Mouse (Mus musculus) cerebellum, adult (tissue): ENCODE results near the gene Abl2.

Experiments
- ATAC-seq: cut with Nextera tagmentation; 2 replicates; pipeline ENCODE4 v1.9.2; 2017; ENCODE audit warnings: mild to moderate bottlenecking, moderate library complexity, mixed read lengths; ENCODE audit not compliant: insufficient number of reproducible peaks, low FRiP score, low TSS enrichment

Gene Abl2

DNA sequence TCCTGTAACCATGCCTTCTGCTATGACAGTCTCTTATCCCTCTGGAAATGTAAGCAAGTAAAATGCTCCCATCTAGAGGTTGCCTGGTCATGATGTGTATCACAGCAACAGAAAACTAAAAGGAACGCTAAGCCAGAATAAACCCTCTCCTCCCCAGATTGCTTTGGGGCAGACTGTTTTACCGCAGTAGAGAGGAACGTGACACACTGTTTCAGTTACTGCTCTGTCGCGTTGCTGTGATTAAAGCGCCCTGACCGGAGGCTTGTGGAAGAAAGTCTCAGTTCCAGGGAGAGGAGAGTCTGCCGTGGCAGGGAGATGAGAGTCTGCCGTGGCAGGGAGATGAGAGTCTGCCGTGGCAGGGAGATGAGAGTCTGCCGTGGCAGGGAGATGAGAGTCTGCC, 22.6 kb downstream of the Abl2 start:
- peak; percentile 41; the same call in 1 of the 2 replicates for ATAC-seq

DNA sequence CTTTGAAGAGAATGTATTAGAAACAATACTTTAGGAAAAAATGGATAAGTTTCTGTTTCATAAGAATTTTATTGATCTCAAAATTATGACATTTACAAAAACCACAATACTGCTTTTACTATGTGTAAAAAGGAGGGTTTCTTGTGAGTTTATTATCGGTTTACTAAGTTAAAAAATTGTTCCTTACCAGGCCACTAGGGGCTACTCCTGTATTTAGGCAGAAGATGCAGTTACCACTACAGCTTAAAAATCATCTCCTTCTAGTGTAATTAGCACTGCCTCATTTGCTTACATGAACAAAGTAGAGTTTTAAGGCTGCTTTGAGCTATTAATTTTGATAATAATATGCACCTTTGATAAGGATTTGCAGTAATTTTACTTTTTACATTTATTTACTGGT, 25.6 kb downstream of the Abl2 start:
- no peak for ATAC-seq

- no peak for ATAC-seq
Observed at GRCm38 (mm10) chr1:156585512-156585911, 26.9 kb downstream of the Abl2 start.

- no peak for ATAC-seq
Observed at GRCm38 (mm10) chr1:156589811-156590305, 31.3 kb downstream of the Abl2 start.

DNA sequence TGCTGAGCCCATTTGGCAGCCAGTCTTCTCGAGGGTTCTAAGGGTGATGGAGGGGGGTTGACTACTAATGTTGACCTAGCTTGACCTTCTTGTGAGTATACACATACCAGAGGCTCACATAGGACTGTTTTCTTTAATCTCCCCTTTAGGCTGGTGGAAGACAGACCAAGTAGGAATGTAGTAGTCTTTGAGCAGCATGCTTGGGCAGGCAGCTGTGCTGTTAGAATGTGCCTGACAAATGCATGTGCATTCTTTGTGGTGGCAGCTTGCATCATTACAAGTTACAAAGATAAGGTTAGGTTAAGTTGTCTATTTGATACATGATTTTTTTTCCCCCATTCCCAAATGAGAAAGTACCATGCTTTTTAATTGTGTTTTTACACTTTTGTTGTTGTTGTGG, 31.8 kb downstream of the Abl2 start:
- ATAC-seq: no peak

GRCm38 (mm10) chr1:156593267-156593666, 34.7 kb downstream of the Abl2 start:
- no peak for ATAC-seq

DNA sequence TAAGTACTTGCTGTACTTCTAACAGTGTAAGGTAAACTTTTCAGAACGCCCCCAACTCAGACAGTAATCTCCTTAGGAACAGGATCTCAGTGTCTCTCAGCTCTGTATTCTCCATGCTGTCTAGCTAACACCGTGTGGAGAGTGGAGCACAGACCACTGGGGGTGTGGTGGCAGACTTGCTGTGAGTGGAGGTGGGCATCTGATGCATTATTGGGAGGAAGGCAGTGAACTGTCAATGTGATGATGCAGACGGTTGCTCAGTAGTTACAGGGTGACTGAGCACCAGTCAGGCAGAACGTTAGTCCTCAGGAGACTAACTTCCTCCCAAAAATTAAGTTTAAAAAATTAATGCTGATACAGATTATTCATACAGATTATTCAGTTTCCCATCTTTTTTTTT, 38.5 kb downstream of the Abl2 start:
- ATAC-seq: no peak

GRCm38 (mm10) chr1:156602545-156602944, 44.0 kb downstream of the Abl2 start:
- ATAC-seq: no peak

- ATAC-seq: peak; percentile 85
Observed at GRCm38 (mm10) chr1:156605094-156605866, 46.7 kb downstream of the Abl2 start.

DNA sequence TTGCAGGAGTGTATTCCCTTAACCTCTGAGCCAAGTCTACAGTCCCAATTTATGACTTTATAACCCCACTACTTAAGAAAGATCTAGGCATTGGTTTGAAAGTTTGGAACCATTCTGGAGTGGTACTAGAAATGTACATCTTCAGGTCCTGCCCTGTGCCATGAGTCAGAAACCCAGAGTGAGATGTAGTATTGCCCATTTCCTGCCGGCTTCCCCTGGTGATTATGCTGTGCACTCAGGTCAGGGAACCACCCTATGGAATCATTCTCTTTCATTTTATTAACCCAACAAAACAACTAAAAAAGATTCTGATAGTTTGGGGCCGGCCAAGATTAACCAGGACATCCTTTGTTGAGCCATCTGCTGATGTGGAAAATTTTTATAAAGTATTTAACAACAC, 47.4 kb downstream of the Abl2 start:
- ATAC-seq: no peak

GRCm38 (mm10) chr1:156608496-156608895, 49.9 kb downstream of the Abl2 start:
- no peak for ATAC-seq

DNA sequence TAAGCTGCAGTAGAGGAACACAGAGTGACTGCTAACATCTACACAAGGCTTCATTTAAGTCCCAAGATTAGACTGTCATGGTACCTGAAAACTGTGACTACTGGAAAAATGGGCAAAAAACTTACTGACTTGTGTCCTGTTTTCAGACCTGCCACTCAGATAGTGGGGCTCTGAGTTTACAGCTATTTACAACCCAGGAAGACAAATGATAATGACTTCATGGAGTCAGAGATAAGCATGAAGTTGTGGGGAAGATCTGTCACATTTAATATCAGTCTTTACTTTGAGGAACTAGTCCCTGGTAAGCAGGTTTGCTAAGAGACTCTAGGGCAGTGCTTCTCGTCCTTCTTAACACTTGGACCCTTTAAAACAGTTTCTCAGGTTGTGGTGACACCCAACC, 51.7 kb downstream of the Abl2 start:
- no peak for ATAC-seq

DNA sequence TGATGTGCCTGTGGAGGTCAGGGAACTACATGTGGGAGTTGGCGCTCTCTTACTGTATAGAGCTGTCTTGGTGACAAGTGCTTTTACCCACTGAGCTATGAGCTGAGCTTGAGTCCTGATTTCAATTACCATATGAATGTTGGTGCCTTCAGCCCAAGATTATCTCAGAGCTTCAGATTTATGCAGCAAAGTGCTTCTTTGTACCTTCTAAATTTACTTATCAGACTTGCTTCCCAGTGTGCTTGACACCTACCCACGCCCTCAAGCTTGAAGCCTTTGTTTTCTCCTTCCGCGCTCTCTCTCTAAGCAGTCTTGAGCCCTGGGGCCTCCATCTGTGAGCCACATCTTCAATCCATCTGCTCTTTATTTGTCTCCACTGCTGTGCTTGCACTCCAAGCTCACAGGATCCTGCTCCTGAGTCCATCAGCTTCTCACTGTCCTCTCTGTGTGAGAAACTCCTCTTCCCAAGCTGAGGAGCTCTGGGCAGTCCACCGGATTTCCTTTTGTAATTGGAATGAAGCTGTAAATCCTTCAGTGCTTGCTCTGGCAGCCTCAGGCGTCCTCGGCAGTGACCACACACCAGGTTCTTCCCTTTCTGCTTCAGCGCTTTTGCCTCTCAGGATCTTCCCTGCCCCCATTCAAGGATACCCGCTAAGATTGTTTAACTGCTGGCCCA, 55.4 kb downstream of the Abl2 start:
- peak; percentile 86 for ATAC-seq

DNA sequence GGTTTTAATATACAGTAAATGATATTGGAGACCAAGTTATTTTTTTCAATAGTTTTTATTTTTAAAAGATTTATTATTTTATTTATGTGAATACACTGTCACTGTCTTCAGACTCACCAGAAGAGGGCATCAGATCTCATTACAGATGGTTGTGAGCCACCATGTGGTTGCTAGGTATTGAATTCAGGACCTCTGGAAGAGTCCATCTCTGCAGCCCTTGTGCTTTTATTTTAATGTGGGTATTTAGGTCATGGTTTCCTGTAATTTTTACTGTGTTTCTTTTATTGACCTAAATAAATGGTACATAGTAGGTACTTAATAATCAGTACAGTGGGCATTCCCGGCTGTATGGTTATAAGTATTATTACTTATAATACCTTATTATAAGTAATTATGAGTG, 56.1 kb downstream of the Abl2 start:
- no peak for ATAC-seq

GRCm38 (mm10) chr1:156615381-156616133, 57.0 kb downstream of the Abl2 start:
- ATAC-seq: no peak

DNA sequence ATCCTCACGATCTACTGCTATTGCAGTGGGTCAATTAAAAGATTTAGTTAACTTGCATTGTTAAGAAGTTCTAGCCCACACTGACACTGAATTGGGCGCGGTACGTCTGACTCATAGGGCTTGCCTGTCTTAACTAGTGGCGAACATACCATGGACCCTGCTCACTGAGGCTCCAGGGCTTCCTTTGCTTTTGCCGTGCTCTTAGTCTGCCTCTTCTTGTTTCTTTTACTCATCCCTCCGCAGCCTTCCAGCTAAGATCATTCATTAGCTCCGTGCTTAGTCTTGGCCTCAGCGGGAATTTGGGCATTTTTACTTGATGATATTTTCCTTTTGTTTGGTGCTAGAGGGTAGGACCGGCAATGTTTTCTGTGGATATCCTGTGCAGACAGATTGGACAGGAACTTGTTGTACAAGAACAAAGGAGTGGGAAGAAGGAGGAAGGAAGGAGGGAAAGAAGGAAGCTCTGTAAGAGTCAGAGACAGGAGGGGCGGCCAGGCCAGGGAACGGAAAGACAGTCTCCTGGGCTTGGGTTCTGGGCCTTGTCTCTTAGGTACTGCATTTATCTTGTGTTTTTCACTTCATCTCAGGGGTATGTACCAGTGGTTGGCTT, 58.5 kb downstream of the Abl2 start:
- no peak for ATAC-seq

- no peak for ATAC-seq
Observed at GRCm38 (mm10) chr1:156617811-156618210, 59.2 kb downstream of the Abl2 start.

DNA sequence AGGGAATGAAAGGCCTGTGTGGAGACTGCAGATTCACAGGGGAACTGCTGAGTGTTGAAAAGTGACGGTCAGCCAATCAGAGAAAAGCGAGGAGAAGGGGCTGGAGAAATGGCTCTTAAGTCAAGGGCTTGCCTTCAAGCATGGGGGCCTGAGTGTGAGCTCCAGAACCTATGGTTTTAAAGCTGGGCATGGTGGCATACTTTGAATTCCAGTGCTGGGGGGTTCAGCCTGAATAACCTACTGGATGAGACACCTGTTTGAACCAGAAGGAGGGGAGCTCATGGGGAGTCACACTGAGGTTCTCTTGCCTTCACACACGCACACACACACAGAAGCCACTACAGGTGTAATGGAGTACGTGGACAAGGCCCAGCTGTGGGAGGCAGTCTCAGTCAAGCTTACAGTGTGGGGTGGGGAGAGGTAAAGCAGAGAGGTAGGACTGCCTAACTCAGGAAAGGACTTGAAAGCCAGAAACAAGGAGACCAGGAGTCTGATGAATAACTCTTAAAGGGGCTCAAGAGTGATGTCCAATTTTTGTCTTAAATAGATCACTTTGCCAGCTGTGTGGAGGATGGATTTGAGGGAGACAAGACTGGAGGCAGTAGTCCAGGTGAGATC, 61.8 kb downstream of the Abl2 start:
- no peak for ATAC-seq

GRCm38 (mm10) chr1:156620951-156621350, 62.4 kb downstream of the Abl2 start:
- ATAC-seq: no peak

GRCm38 (mm10) chr1:156624231-156624630, 65.6 kb downstream of the Abl2 start:
- no peak for ATAC-seq
